ENCODE assay signal across 24 mouse cellular contexts in genomic region chr2:167077199-167077962, GRCm38 (mm10). TPM values are rescaled to one million over a fixed set of nuclear protein-coding genes. Genes with fewer than 3 reads are reported as not detected.
DNase-seq lines count a peak whose midpoint lies in the region; ATAC-seq and TF ChIP-seq lines count a peak whose summit lies in the region.
"Had no signal": no experiment of that assay in that cellular context is flagged by ENCODE, and none has a peak within 500 bp of the region (broad histone marks: within the 10 kb centered on the region; RNA-seq: fewer than 3 reads in every experiment).

No protein-coding gene starts in this region.

- TF ChIP-seq POLR2A in CH12.LX (IDR thresholded peaks at IDR 0.05; ENCODE audit: low read depth, low read length) (no peak), myocyte (IDR thresholded peaks at IDR 0.05; ENCODE audit: insufficient read length, low read depth) (no peak)

- peaks cover 12% of the 10 kb centered on the region for H3K4me1 ChIP-seq in midbrain, embryonic 11.5 days (ENCODE audit: control insufficient read depth, insufficient read depth, low read length)
- peaks cover 3% of the 10 kb centered on the region; the same call in 1 of the 2 replicates for H3K4me1 ChIP-seq in midbrain, postnatal 0 days (ENCODE audit: insufficient read depth, low read length)
- H3K4me1 ChIP-seq in CH12.LX (ENCODE audit: control insufficient read depth in 1 of 2, insufficient read depth in 2 of 2): peaks cover 22 to 49% of the 10 kb centered on the region in 2 experiments

- H3K79me2 ChIP-seq in CH12.LX (replicated peaks; ENCODE audit: control insufficient read depth, extremely low read depth, insufficient read depth, poor library complexity, severe bottlenecking) (no peaks in the 10 kb centered on the region), myocyte (ENCODE audit: control insufficient read depth, insufficient read depth) (no peaks in the 10 kb centered on the region)

- H3K27me3 ChIP-seq in midbrain, embryonic 11.5 days (ENCODE audit: control insufficient read depth, insufficient read depth, low read length): no peaks in the 10 kb centered on the region
- H3K27me3 ChIP-seq in midbrain, postnatal 0 days (ENCODE audit: insufficient read depth, low read length): no peaks in the 10 kb centered on the region
- peaks cover 14% of the 10 kb centered on the region for H3K27me3 ChIP-seq in CH12.LX (replicated peaks)
- no peaks in the 10 kb centered on the region for H3K27me3 ChIP-seq in myocyte (ENCODE audit: control insufficient read depth, insufficient read depth, insufficient read length)
- H3K27me3 ChIP-seq: Patski had no signal

- 88% methylated on average over 11 of the region's 11 CpGs for WGBS in midbrain, embryonic 11.5 days
- 86% methylated on average over 11 of the region's 11 CpGs for WGBS in midbrain, postnatal 0 days

- ATAC-seq in midbrain, embryonic 11.5 days (ENCODE audit: low FRiP score): no peak
- ATAC-seq in midbrain, postnatal 0 days (ENCODE audit: low FRiP score): no peak
- ATAC-seq in erythroblast, adult 5-6 weeks (replicated peaks; ENCODE audit: low FRiP score, poor library complexity, severe bottlenecking): no peak
- ATAC-seq: forebrain, embryonic 14.5 days; forebrain, postnatal 0 days; hindbrain, postnatal 0 days; inflammation-experienced regulatory T-cells, adult 6 months; Patski had no signal

- no peak overlapping the region for H3ac ChIP-seq in myocyte (ENCODE audit: control insufficient read depth, insufficient read length)

- no peak overlapping the region for H3K27ac ChIP-seq in midbrain, embryonic 11.5 days (ENCODE audit: low read depth, low read length)
- H3K27ac ChIP-seq in midbrain, postnatal 0 days (ENCODE audit: low read depth, low read length): no peak overlapping the region
- no peak overlapping the region for H3K27ac ChIP-seq in CH12.LX (ENCODE audit: insufficient read depth, low read depth)
- H3K27ac ChIP-seq: heart, embryonic 15.5 days; hindbrain, embryonic 14.5 days; hindbrain, postnatal 0 days had no signal

- H3K36me3 ChIP-seq in midbrain, embryonic 11.5 days (ENCODE audit: control insufficient read depth, insufficient read depth, low read length): no peaks in the 10 kb centered on the region
- H3K36me3 ChIP-seq in midbrain, postnatal 0 days (ENCODE audit: insufficient read depth, low read length): no peaks in the 10 kb centered on the region
- H3K36me3 ChIP-seq in CH12.LX (replicated peaks in 1 of 2; ENCODE audit: control insufficient read depth in 1 of 2, insufficient read depth in 1 of 2, low read length in 1 of 2) (no peaks in the 10 kb centered on the region), myocyte (ENCODE audit: control insufficient read depth, insufficient read depth) (no peaks in the 10 kb centered on the region)
- H3K36me3 ChIP-seq: G1E; heart, embryonic 12.5 days; heart, embryonic 15.5 days had no signal

- dilution Hi-C loops in CH12.LX (cut with MboI; ENCODE audit: extremely low pct_ligation_motif_present, extremely low pct_unique_long_range_greater_than_20kb, low sequenced_read_pairs): no loop called here

- TF ChIP-seq EP300 in CH12.LX (IDR thresholded peaks at IDR 0.05; ENCODE audit: low read length): no peak

- no peak for TF ChIP-seq RAD21 in CH12.LX (IDR thresholded peaks at IDR 0.05; ENCODE audit: low read depth, low read length)

- no peak overlapping the region for H3K4me2 ChIP-seq in midbrain, embryonic 11.5 days
- H3K4me2 ChIP-seq in midbrain, postnatal 0 days (ENCODE audit: low read depth, low read length, poor library complexity, severe bottlenecking): no peak overlapping the region
- H3K4me2 ChIP-seq in CH12.LX (ENCODE audit: insufficient read depth, low read depth, poor library complexity, severe bottlenecking): no peak overlapping the region
- H3K4me2 ChIP-seq in myocyte (ENCODE audit: low read depth): no peak overlapping the region
- H3K4me2 ChIP-seq: heart, embryonic 12.5 days; heart, embryonic 15.5 days; hindbrain, embryonic 14.5 days had no signal

- no peaks in the 10 kb centered on the region for H3K9me3 ChIP-seq in midbrain, embryonic 11.5 days (ENCODE audit: control insufficient read depth, low read length)
- H3K9me3 ChIP-seq in midbrain, postnatal 0 days (ENCODE audit: low read length): no peaks in the 10 kb centered on the region
- H3K9me3 ChIP-seq in CH12.LX (replicated peaks; ENCODE audit: low read length): peaks cover 5% of the 10 kb centered on the region
- H3K9me3 ChIP-seq: G1E; heart, embryonic 12.5 days; heart, embryonic 15.5 days had no signal

- in situ Hi-C loops in CH12.LX (cut with MboI; ENCODE audit: low pct_ligation_motif_present, low pct_unique_long_range_greater_than_20kb, low sequenced_read_pairs): no loop called here

- H3K9ac ChIP-seq in midbrain, embryonic 11.5 days (ENCODE audit: low read length): no peak overlapping the region
- no peak overlapping the region for H3K9ac ChIP-seq in midbrain, postnatal 0 days (replicated peaks; ENCODE audit: low read length, poor library complexity, severe bottlenecking)
- no peak overlapping the region for H3K9ac ChIP-seq in CH12.LX (ENCODE audit: insufficient read depth, low read depth)
- H3K9ac ChIP-seq: forebrain, postnatal 0 days; heart, embryonic 12.5 days; heart, embryonic 15.5 days; hindbrain, embryonic 14.5 days had no signal

- DNase-seq in midbrain, embryonic 11.5 days (ENCODE audit: low spot score, missing footprints): peak; percentile 53
- no peak for DNase-seq in midbrain, postnatal 0 days (ENCODE audit: low spot score)
- DNase-seq in CH12.LX (ENCODE audit: extremely low read depth): no peak
- peak; percentile 42 to 49 for DNase-seq in gastrocnemius, adult 8-10 months (ENCODE audit: low spot score in 2 of 2)
- no peak for DNase-seq in adrenal gland, postnatal 36 days
- no peak for DNase-seq in cerebellum, postnatal 10 days
- DNase-seq: adrenal gland, postnatal 10 days; cerebellum, adult 11 months; cerebellum, adult 2 months; cerebellum, postnatal 14 days; forebrain, postnatal 0 days; heart, adult 18-20 months; heart, postnatal 10 days; heart, postnatal 4 days had no signal

- no peak for TF ChIP-seq CTCF in midbrain, postnatal 0 days (IDR thresholded peaks at IDR 0.05)
- TF ChIP-seq CTCF in CH12.LX (conservative IDR thresholded peaks at IDR 0.05 in 1 of 2, IDR thresholded peaks at IDR 0.05 in 1 of 2; ENCODE audit: low read depth in 2 of 2, low read length in 2 of 2): no peak

- H3K4me3 ChIP-seq in midbrain, embryonic 11.5 days (ENCODE audit: low read depth, low read length): no peak overlapping the region
- H3K4me3 ChIP-seq in midbrain, postnatal 0 days (ENCODE audit: low read depth, low read length): no peak overlapping the region
- H3K4me3 ChIP-seq in CH12.LX (replicated peaks in 1 of 3; ENCODE audit: low read depth in 2 of 3, low read length in 2 of 3, poor library complexity in 1 of 3) (no peak overlapping the region), myocyte (no peak overlapping the region)
- H3K4me3 ChIP-seq: heart, embryonic 12.5 days; heart, embryonic 15.5 days had no signal

TF ChIP-seq in CH12.LX, 34 proteins besides CTCF, POLR2A, EP300 and RAD21:
- TF ChIP-seq TCF12 (IDR thresholded peaks at IDR 0.05; ENCODE audit: low read depth, low read length) (peak; percentile 77; the same call in 1 of the 2 replicates), E2F4 (IDR thresholded peaks at IDR 0.05; ENCODE audit: insufficient replicate concordance, low read depth, low read length) (no peak), IRF4 (IDR thresholded peaks at IDR 0.05; ENCODE audit: low read depth, low read length) (peak; percentile 47; the same call in 1 of the 2 replicates), ETS1 (conservative IDR thresholded peaks at IDR 0.05; ENCODE audit: low read depth, low read length) (peak; percentile 51)

TF ChIP-seq in myocyte, 11 proteins besides CTCF, POLR2A, EP300 and RAD21:
- TF ChIP-seq MAX (IDR thresholded peaks at IDR 0.05; ENCODE audit: low read depth) (no peak), SRF (IDR thresholded peaks at IDR 0.05; ENCODE audit: control insufficient read depth, insufficient read length, low read depth) (no peak), MYOD1 (IDR thresholded peaks at IDR 0.05; ENCODE audit: control insufficient read depth in 1 of 3, insufficient read length in 2 of 3, low read depth in 2 of 3) (peak; percentile 19 to 91 (median 82)), TCF3 (IDR thresholded peaks at IDR 0.05; ENCODE audit: insufficient read length, low read depth) (peak; percentile 59), TCF12 (IDR thresholded peaks at IDR 0.05; ENCODE audit: insufficient read depth, poor library complexity, severe bottlenecking) (peak; percentile 50), REST (IDR thresholded peaks at IDR 0.05; ENCODE audit: insufficient read depth, insufficient read length) (no peak), MYOG (IDR thresholded peaks at IDR 0.05; ENCODE audit: control insufficient read depth in 1 of 3, insufficient read depth in 1 of 3, insufficient read length in 2 of 3, low read depth in 2 of 3) (peak; percentile 49 to 96 (median 83))

RNA-seq across cellular contexts. Expression of gene Znfx1, which starts 14.6 kb away (rescaled TPM):
- polyA plus RNA-seq in midbrain, embryonic 11.5 days (2014; fragmentation: Nextera tagmentation; extraction: Ambion mirVana): 5.4 and 5.5 TPM in 2 replicates
- total RNA-seq in midbrain, postnatal 0 days (2014; rRNA removed): 28.4 and 32.2 TPM in 2 replicates
- 4.7 and 6.0 TPM in 2 replicates for polyA plus RNA-seq in midbrain, postnatal 0 days (2015; fragmentation: Nextera tagmentation; extraction: Ambion mirVana)
- total RNA-seq in CH12.LX (2012; rRNA removed): 8.1 and 9.0 TPM in 2 replicates
- 4.1 and 5.1 TPM in 2 replicates for total RNA-seq in CH12.LX (2014; rRNA removed)
- polyA plus RNA-seq in CH12.LX (2012; ENCODE audit: insufficient read length, low read depth): 7.7 and 9.0 TPM in 2 replicates
- 10 to 100 TPM; 26.7 to 32.5 (median 28.5) TPM for total RNA-seq in gastrocnemius, adult 8-10 months (2022)
- 23.3 TPM for polyA plus RNA-seq in myocyte (2012; fragmentation: generic; extraction: Trizol)
- 10 to 100 TPM; 50.0 to 57.8 TPM for total RNA-seq in adrenal gland, postnatal 36 days (2021)
- 28.6 and 31.9 TPM in 2 replicates for total RNA-seq in erythroblast, adult 5-6 weeks (2015; ENCODE audit: low replicate concordance)
- total RNA-seq in erythroblast, adult 5-6 weeks (2017; ENCODE audit: low replicate concordance): 40.6 and 42.5 TPM in 2 replicates

Comparison
In these comparisons a context has a peak if more than half of its experiments do, and no peak if none do; other contexts are left out.
1. DNase-seq: peak in midbrain, embryonic 11.5 days (single experiment) and gastrocnemius, adult 8-10 months (2 of 2); none in midbrain, postnatal 0 days (single experiment), CH12.LX (single experiment), adrenal gland, postnatal 36 days (0 of 2) and cerebellum, postnatal 10 days (0 of 2).